Mouse (Mus musculus): ENCODE results near the gene Nipa2. TPM values are rescaled to one million over a fixed set of nuclear protein-coding genes. Genes with fewer than 3 reads are reported as not detected.

Gene Nipa2
- total RNA-seq, 2 experiments from 2014 or later: 35.4 to 55.1 TPM

GRCm38 (mm10) chr7:55956054-55956453 lies 6.2 kb downstream of the Nipa2 start:
- no peak for ATAC-seq (replicated peaks; ENCODE audit: poor library complexity)

- no peak for ATAC-seq (replicated peaks; ENCODE audit: poor library complexity)
Observed at GRCm38 (mm10) chr7:55938341-55938740, 23.9 kb downstream of the Nipa2 start.

- no peak for ATAC-seq (replicated peaks; ENCODE audit: poor library complexity)
Observed at GRCm38 (mm10) chr7:55935025-55935424, 27.3 kb downstream of the Nipa2 start.

GRCm38 (mm10) chr7:55928649-55929048 lies 33.6 kb downstream of the Nipa2 start:
- ATAC-seq (replicated peaks; ENCODE audit: poor library complexity): peak; percentile 71

GRCm38 (mm10) chr7:55927262-55927661 lies 35.0 kb downstream of the Nipa2 start:
- ATAC-seq (replicated peaks; ENCODE audit: poor library complexity): no peak

GRCm38 (mm10) chr7:55918365-55918764 lies 43.9 kb downstream of the Nipa2 start:
- peak; percentile 95 for ATAC-seq (replicated peaks; ENCODE audit: poor library complexity)

GRCm38 (mm10) chr7:55912118-55912517 lies 50.2 kb downstream of the Nipa2 start:
- no peak for ATAC-seq (replicated peaks; ENCODE audit: poor library complexity)

GRCm38 (mm10) chr7:55911371-55911770 lies 50.9 kb downstream of the Nipa2 start:
- ATAC-seq (replicated peaks; ENCODE audit: poor library complexity): no peak

- no peak for ATAC-seq (replicated peaks; ENCODE audit: poor library complexity)
Observed at GRCm38 (mm10) chr7:55910356-55910755, 51.9 kb downstream of the Nipa2 start.

GRCm38 (mm10) chr7:55909519-55909918 lies 52.8 kb downstream of the Nipa2 start:
- peak; percentile 50; the same call in 1 of the 2 replicates for ATAC-seq (replicated peaks; ENCODE audit: poor library complexity)

GRCm38 (mm10) chr7:55905449-55905848 lies 56.8 kb downstream of the Nipa2 start:
- ATAC-seq (replicated peaks; ENCODE audit: poor library complexity): no peak

- no peak for ATAC-seq (replicated peaks; ENCODE audit: poor library complexity)
Observed at GRCm38 (mm10) chr7:55903766-55904165, 58.5 kb downstream of the Nipa2 start.

GRCm38 (mm10) chr7:55891797-55892196 lies 70.5 kb downstream of the Nipa2 start:
- no peak for ATAC-seq (replicated peaks; ENCODE audit: poor library complexity)

- ATAC-seq (replicated peaks; ENCODE audit: poor library complexity): no peak
Observed at GRCm38 (mm10) chr7:55890731-55891130, 71.5 kb downstream of the Nipa2 start.

- no peak for ATAC-seq (replicated peaks; ENCODE audit: poor library complexity)
Observed at GRCm38 (mm10) chr7:55889996-55890395, 72.3 kb downstream of the Nipa2 start.

- 0 out of 2 replicates have a peak, but pooled peaks have one; percentile 26 for ATAC-seq (replicated peaks; ENCODE audit: poor library complexity)
Observed at GRCm38 (mm10) chr7:55888603-55889002, 73.7 kb downstream of the Nipa2 start.

Other genes starting within 250 kb of the Nipa2 start
- gene Siglech, start 194.3 kb downstream of the Nipa2 start, total RNA-seq (2015): 0.10 TPM in 1 of 2 replicates, not detected in the other
- 0.46 TPM in 1 of 2 replicates, not detected in the other for gene Siglech, start 194.3 kb downstream of the Nipa2 start, total RNA-seq (2017)
- gene Tubgcp5, start 168.3 kb downstream of the Nipa2 start, total RNA-seq (2015): 34.5 and 43.3 TPM in 2 replicates
- 23.2 and 60.3 TPM in 2 replicates for gene Tubgcp5, start 168.3 kb downstream of the Nipa2 start, total RNA-seq (2017)
- 38.7 and 42.8 TPM in 2 replicates for gene Cyfip1, start 120.7 kb downstream of the Nipa2 start, total RNA-seq (2015)
- gene Cyfip1, start 120.7 kb downstream of the Nipa2 start, total RNA-seq (2017): 41.1 and 49.2 TPM in 2 replicates
- 2.6 and 3.4 TPM in 2 replicates for gene Nipa1, start 57.5 kb upstream of the Nipa2 start, total RNA-seq (2015)
- gene Nipa1, start 57.5 kb upstream of the Nipa2 start, total RNA-seq (2017): 3.5 and 4.9 TPM in 2 replicates
- 23.0 and 33.9 TPM in 2 replicates for gene Herc2, start 87.7 kb upstream of the Nipa2 start, total RNA-seq (2015)
- gene Herc2, start 87.7 kb upstream of the Nipa2 start, total RNA-seq (2017): 29.2 and 35.8 TPM in 2 replicates

Measured in megakaryocyte progenitor cell, adult 5-6 weeks (primary cell).